Mouse (Mus musculus) limb, embryonic 13.5 days (tissue): ENCODE results near the gene Tph2. TPM values are rescaled to one million over a fixed set of nuclear protein-coding genes. Genes with fewer than 3 reads are reported as not detected.

ENCODE experiments used
- ATAC-seq: fragments of 200-750 bp; cut with Nextera tagmentation; 2 replicates; pipeline ENCODE4 v1.8.0; 2017; ENCODE audit warnings: low read depth, moderate number of reproducible peaks, moderate TSS enrichment; ENCODE audit not compliant: low FRiP score
- H3K27ac ChIP-seq: fragments of 300-500 bp; sonication (generic); 2 replicates; pipeline ENCODE4 v1.5.1; 2015; ENCODE audit warnings: inconsistent platforms, mild to moderate bottlenecking, moderate library complexity
- H3K27me3 ChIP-seq: fragments of 300-500 bp; sonication (generic); 2 replicates; pipeline ENCODE4 v1.6.1; 2015; ENCODE audit warnings: mild to moderate bottlenecking, inconsistent platforms
- H3K36me3 ChIP-seq: fragments of 300-500 bp; sonication (generic); 2 replicates; pipeline ENCODE4 v1.6.1; 2015; ENCODE audit warnings: inconsistent platforms, mild to moderate bottlenecking, moderate library complexity
- H3K4me1 ChIP-seq: fragments of 300-500 bp; sonication (generic); 2 replicates; pipeline ENCODE4 v1.6.1; 2015; ENCODE audit warnings: inconsistent platforms
- H3K4me2 ChIP-seq: fragments of 300-500 bp; sonication (generic); replicated peaks from 2 replicates; pipeline ENCODE4 v1.6.1; 2015; ENCODE audit warnings: inconsistent platforms, mild to moderate bottlenecking, moderate library complexity
- H3K4me3 ChIP-seq: fragments of 300-500 bp; sonication (generic); 2 replicates; pipeline ENCODE4 v1.5.1; 2015; ENCODE audit warnings: moderate library complexity, mild to moderate bottlenecking, inconsistent platforms
- H3K9ac ChIP-seq: fragments of 300-500 bp; sonication (generic); 2 replicates; pipeline ENCODE4 v1.6.1; 2015; ENCODE audit warnings: mild to moderate bottlenecking, inconsistent platforms
- H3K9me3 ChIP-seq: fragments of 300-500 bp; sonication (generic); 2 replicates; pipeline ENCODE4 v1.6.1; 2016; ENCODE audit warnings: inconsistent platforms
- WGBS: fragments of 180-500 bp; shearing (Covaris S2); methylation state at CpG from one replicate; pipeline ENCODE4 v1.1.7; 2015; 5-methylcytosine and 5-hydroxymethylcytosine counted together
- polyA plus RNA-seq: library from polyadenylated mRNA; unstranded; fragments of >200 nt; fragmentation: Nextera tagmentation; extraction: Ambion mirVana; gene quantifications from 2 replicates; pipeline ENCODE4 v1.2.1, GENCODE M21; 2015

Gene Tph2
- polyA plus RNA-seq, 1 experiment from 2014 or later, result 0.06 TPM

DNA sequence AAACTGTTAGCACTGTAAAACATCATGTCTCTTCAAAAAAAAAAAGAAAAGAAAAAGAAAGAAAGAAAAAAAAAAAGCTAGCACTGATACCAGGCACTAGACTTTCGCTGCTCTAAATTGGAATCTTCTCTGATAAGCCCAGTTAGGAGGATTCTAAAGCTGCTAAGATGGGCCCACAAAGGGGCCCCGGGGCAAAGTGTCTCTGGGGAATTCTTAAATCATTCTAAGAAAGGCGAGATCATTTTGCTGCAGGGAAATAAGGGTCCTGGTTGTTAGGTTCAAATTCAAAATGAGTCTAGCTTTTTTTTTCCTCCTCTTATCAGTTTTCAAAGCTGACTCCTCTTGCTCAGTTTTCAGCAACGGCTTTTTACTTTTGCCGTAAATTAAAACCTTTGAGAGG, 59.3 kb downstream of the Tph2 start:
- Histone ChIP-seq H3K27ac (no peak overlapping the region), H3K9ac (no peak overlapping the region), H3K36me3 (no peaks in the 10 kb centered on the region), H3K4me2 (no peak overlapping the region), H3K27me3 (no peaks in the 10 kb centered on the region), H3K4me1 (peaks cover 4% of the 10 kb centered on the region; the same call in 1 of the 2 replicates), H3K4me3 (no peak overlapping the region), H3K9me3 (no peaks in the 10 kb centered on the region)
- ATAC-seq, result no peak
- WGBS, result 47% methylated on average over 5 of the region's 5 CpGs

DNA sequence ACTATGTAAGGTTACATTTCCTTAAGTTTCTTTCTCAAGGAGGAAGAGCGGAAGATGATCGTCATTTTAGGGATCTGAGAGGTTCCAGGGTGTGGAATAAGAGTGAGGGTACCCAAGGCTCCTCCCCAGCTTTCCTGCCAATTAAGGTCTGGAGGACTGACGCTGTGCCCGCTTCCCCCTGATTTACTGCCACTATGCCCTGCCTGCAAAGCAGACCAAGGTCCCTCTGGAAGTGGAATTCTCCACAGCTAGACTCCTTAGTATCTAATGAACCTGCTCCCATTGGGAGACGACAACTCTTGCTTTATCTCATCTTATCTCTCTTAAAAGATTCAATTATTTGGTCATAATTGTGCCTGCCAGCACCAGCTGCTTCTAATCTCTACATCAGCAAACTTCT, 59.8 kb downstream of the Tph2 start:
- H3K4me3 ChIP-seq, result no peak overlapping the region
- no peaks in the 10 kb centered on the region for H3K9me3 ChIP-seq
- no peaks in the 10 kb centered on the region for H3K27me3 ChIP-seq
- ATAC-seq, result no peak
- H3K4me2 ChIP-seq, result no peak overlapping the region
- H3K36me3 ChIP-seq, result no peaks in the 10 kb centered on the region
- no peak overlapping the region for H3K27ac ChIP-seq
- peaks cover 4% of the 10 kb centered on the region; the same call in 1 of the 2 replicates for H3K4me1 ChIP-seq
- 62% methylated on average over 5 of the region's 5 CpGs for WGBS
- no peak overlapping the region for H3K9ac ChIP-seq

DNA sequence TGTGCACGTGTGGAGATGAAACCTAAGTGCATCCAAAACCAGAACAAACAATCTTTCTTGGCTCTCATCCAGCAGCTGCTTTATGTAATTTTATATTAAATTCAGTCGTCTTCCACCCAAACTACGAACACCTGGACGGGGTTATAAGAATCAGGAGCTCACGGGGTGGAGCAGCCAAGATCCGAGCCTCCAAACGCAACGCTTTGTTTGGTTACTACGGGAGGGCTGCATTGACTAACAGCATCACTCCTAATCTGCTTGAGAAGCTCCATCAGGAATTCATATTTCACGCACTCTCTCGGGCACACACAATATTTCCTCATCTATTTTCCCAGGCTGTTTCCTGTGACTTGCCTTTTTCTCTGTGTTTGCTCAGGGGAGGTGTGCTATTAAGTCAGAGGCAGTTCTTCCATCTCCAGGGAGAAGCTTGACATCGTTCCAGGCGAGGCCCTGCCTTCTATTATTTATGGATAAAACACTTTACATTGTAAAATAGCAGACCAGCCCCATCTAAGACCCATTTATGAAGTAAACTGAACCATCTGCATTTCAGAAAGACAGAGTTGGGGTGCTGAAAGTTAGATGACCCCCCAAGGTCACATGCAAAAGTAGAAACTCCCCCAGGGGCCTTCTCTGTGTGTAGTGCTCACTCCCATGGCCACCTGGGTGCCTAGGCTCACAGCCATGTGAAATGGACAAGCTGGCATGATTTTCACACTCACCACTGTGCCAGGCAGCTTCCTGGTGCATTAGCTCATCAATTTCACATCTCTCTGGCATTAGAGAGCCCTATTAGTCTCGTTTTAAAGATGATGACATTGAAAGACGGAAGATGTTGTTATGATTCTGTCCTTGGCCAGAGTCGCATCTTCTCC, 76.9 kb downstream of the Tph2 start:
- no peak overlapping the region for H3K9ac ChIP-seq
- H3K27me3 ChIP-seq, result no peaks in the 10 kb centered on the region
- peak; percentile 68 for ATAC-seq
- peaks cover 6% of the 10 kb centered on the region; the same call in 1 of the 2 replicates for H3K4me1 ChIP-seq
- H3K9me3 ChIP-seq, result no peaks in the 10 kb centered on the region
- no peak overlapping the region for H3K4me2 ChIP-seq
- no peak overlapping the region for H3K27ac ChIP-seq
- no peaks in the 10 kb centered on the region for H3K36me3 ChIP-seq
- no peak overlapping the region for H3K4me3 ChIP-seq
- WGBS, result 67% methylated on average over 16 of the region's 16 CpGs

DNA sequence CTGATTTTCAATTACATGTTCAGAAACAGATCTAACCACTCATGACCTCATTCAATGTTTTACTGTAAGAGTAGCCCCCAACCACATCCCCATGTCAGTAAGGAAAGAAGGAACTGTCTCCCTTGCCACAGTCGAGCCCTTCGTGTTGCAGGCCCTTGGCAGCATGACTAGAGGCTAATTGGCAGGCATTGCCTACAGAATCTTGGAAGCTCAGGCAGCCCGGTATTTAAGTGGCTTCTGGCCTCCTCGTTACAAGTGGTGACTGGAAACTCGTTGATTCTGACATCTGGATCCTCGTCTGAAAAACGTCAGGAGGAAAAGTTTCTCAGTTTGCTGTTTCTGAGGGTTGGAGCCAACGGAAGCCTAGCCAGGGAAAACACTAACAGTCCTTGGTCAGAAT, 80.6 kb downstream of the Tph2 start:
- H3K27ac ChIP-seq, result no peak overlapping the region
- ATAC-seq, result no peak
- H3K9me3 ChIP-seq, result no peaks in the 10 kb centered on the region
- 36% methylated on average over 8 of the region's 8 CpGs for WGBS
- no peak overlapping the region for H3K9ac ChIP-seq
- no peak overlapping the region for H3K4me2 ChIP-seq
- H3K4me3 ChIP-seq, result no peak overlapping the region
- H3K27me3 ChIP-seq, result no peaks in the 10 kb centered on the region
- peaks cover 6% of the 10 kb centered on the region; the same call in 1 of the 2 replicates for H3K4me1 ChIP-seq
- H3K36me3 ChIP-seq, result no peaks in the 10 kb centered on the region

DNA sequence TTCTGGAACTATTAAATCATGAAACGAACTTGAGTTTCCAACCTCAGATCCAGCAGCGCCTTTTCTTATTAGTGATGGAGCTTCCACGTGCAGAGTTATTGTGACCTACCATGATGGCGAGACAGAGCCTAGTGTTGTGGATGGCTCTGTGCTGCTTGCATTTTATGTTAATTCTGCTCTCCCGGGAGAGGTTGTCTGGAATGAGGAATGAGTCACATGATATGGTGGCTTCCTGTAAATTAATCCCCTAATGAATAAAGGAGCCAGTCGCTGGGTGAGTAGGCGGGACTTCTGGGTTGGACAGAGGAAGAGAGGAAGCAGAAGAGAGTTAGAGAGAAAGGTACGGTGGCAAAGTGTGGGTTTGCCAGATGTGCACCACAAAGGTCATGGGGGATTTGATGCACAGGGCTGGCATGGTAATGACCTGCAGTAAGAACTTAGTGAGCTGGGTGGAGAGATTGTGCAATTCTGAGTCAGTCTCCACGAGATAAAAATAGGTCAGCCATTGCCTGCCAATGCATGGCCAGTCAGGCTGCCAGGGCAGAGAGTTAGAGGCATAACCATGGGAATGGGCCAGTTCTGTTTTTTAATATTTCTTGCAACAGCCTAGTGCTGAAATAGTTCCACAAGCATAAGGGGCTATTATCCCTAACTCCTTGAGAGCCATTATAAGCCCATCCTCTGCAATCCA, 84.8 kb downstream of the Tph2 start:
- no peaks in the 10 kb centered on the region for H3K4me1 ChIP-seq
- no peaks in the 10 kb centered on the region for H3K36me3 ChIP-seq
- no peak overlapping the region for H3K4me3 ChIP-seq
- H3K9me3 ChIP-seq, result no peaks in the 10 kb centered on the region
- H3K27ac ChIP-seq, result no peak overlapping the region
- H3K9ac ChIP-seq, result no peak overlapping the region
- no peak for ATAC-seq
- H3K27me3 ChIP-seq, result no peaks in the 10 kb centered on the region
- WGBS, result 75% methylated on average over 9 of the region's 9 CpGs
- no peak overlapping the region for H3K4me2 ChIP-seq

DNA sequence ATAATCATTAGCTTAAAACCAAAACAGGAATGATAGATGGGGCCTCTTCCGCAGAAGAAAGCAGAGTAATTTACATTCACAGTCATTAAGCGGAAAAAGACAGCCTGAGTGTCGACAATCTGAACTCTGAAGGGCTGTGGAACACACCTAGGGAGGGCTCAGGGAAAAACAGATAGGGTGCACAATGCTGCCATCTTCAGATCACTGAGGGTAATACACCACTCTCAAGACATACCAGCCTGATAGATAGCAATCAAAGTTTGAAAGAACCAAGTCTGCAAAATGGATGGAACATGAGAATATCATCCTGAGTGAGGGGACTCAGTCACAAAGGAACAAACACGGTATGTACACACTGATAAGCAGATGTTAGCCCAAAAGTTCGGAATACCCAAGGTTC, 87.7 kb downstream of the Tph2 start:
- H3K9me3 ChIP-seq, result no peaks in the 10 kb centered on the region; the same call in 1 of the 2 replicates
- no peak overlapping the region for H3K9ac ChIP-seq
- no peak overlapping the region for H3K27ac ChIP-seq
- 12% methylated on average over 5 of the region's 5 CpGs for WGBS
- H3K36me3 ChIP-seq, result no peaks in the 10 kb centered on the region
- H3K4me1 ChIP-seq, result no peaks in the 10 kb centered on the region
- peak; percentile 46; the same call in 1 of the 2 replicates for ATAC-seq
- no peak overlapping the region for H3K4me3 ChIP-seq
- H3K27me3 ChIP-seq, result no peaks in the 10 kb centered on the region
- no peak overlapping the region for H3K4me2 ChIP-seq

DNA sequence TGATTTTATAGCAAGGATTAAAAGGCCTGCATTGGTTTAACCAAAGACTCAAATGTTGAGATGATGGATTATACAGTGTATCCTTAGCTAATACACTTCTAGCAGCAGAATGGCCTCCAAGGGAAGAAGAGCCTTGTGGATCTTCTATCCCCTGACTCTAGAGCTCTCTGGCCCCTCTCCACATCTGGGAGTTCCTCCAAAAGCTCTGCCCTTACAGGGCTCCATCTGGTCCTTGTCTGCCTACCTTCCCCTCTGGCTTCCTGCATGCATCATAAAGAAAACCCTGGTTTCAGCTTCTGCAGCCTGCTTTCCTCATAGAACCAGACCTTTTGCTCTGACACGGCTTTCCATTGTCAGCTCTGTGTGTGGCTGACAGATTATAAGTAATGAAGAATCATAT, 88.6 kb downstream of the Tph2 start:
- Histone ChIP-seq H3K27me3 (no peaks in the 10 kb centered on the region), H3K36me3 (no peaks in the 10 kb centered on the region), H3K4me1 (no peaks in the 10 kb centered on the region), H3K27ac (no peak overlapping the region), H3K9ac (no peak overlapping the region), H3K4me3 (no peak overlapping the region), H3K9me3 (no peaks in the 10 kb centered on the region; the same call in 1 of the 2 replicates), H3K4me2 (no peak overlapping the region)
- 69% methylated on average over 1 of the region's 1 CpGs for WGBS
- no peak for ATAC-seq

DNA sequence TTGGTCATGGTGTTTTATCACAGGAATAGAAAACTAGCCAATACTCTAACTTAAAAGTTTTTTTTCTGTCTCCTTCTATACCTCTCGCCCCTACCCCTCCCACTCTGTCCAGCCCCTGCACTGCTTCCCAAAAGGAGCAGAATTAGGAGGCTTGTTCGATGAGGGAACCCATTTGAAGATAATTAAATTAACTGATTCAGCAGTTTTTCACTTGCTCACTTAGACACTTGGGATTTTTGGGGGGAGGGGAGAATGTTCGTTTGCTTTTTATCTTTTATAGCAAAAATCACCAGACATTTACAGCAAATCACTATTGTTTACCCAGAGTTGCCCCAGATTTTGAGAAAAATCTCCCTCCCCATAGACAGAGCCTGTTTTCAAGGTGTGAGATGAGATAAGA, 106.6 kb downstream of the Tph2 start:
- H3K27ac ChIP-seq, result no peak overlapping the region
- no peak overlapping the region for H3K9ac ChIP-seq
- ATAC-seq, result no peak
- no peaks in the 10 kb centered on the region for H3K27me3 ChIP-seq
- no peak overlapping the region for H3K4me3 ChIP-seq
- no peaks in the 10 kb centered on the region for H3K36me3 ChIP-seq
- no peaks in the 10 kb centered on the region for H3K9me3 ChIP-seq
- no peaks in the 10 kb centered on the region for H3K4me1 ChIP-seq
- 62% methylated on average over 3 of the region's 3 CpGs for WGBS
- H3K4me2 ChIP-seq, result no peak overlapping the region

DNA sequence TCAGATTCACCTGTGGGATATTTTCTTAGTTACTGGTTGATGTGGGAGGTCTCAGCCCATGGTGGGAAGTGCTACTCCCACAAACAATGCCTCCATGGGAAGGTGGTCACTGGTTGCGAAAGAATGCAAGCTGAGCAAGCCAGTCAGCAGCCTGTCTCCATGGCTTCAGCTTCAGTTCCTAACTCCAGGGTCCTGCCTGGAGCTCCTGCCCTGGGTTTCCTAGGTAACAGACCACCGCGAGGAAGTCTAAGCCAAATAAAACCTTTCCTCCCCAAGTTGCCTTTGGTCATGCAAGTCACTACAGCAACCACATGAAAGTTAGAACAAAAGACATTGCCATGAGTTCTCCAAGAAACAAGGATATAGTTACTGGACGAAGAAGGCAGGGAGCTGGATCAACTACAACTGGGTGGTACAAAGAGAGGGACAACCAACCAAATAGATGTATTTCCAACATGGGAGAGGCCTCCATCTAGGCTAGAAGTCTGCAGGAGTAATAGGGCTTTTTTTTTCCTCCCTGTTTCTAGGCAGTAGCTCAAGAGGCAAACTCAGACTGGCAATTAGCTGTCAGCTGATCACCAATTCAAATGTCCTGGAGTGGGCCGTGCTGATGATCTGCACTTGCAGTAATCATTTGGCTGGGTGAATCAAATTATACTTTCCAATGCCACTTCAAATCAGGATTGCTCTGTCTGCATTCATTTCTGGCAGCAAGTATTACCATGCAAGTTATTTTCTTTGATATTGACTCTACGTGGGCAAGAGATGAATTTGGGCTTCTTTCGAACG, 115.5 kb downstream of the Tph2 start:
- 88% methylated on average over 8 of the region's 8 CpGs for WGBS
- Histone ChIP-seq H3K4me3 (no peak overlapping the region), H3K36me3 (no peaks in the 10 kb centered on the region), H3K27me3 (no peaks in the 10 kb centered on the region), H3K9ac (no peak overlapping the region), H3K4me1 (no peaks in the 10 kb centered on the region), H3K4me2 (no peak overlapping the region), H3K9me3 (peaks cover 5% of the 10 kb centered on the region; the same call in 1 of the 2 replicates), H3K27ac (no peak overlapping the region)
- ATAC-seq, result no peak

DNA sequence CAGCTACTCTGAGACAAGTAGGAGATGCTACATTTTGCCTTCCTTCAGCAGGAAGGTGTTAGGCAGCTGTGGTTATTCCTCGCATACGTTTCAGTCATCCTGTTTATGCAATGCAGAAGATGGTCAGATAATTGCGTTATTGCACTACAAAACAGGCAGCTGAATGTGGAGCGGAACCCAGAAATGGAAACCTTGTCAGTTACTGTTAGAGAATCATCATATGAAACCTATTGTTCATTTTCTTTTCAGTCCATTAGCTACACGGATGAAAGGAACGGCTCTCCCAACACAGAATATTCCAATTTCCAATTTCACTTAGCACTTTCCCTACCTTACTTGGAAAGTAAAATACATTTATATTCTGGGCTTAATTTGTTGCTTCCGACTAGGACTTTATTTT, 120.9 kb downstream of the Tph2 start:
- Histone ChIP-seq H3K9me3 (peaks cover 5% of the 10 kb centered on the region; the same call in 1 of the 2 replicates), H3K4me2 (no peak overlapping the region), H3K27me3 (no peaks in the 10 kb centered on the region), H3K4me1 (peaks cover 6% of the 10 kb centered on the region; the same call in 1 of the 2 replicates), H3K27ac (no peak overlapping the region), H3K9ac (no peak overlapping the region), H3K36me3 (no peaks in the 10 kb centered on the region), H3K4me3 (no peak overlapping the region)
- no peak for ATAC-seq
- 88% methylated on average over 7 of the region's 7 CpGs for WGBS

DNA sequence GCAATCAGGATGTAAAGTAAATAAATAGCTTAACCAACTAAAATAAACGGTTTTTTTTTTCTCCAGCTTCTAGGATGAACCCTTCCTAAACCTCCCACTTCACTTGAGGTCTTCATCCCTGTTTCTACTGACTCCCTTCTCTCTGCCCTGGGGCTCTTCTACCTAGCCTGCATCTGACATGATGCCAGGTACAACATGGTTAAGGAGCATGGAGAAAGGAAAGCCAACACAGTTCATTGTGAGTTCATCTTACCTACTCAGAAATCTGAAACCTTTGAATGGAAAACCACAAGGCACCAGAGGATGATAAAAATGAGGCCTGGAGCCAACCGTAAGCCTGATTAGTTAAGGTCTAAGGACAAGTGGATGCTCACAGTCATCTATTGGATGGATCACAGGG, 123.3 kb downstream of the Tph2 start:
- 53% methylated on average over 2 of the region's 2 CpGs for WGBS
- peaks cover 5% of the 10 kb centered on the region; the same call in 1 of the 2 replicates for H3K9me3 ChIP-seq
- H3K27me3 ChIP-seq, result no peaks in the 10 kb centered on the region
- H3K36me3 ChIP-seq, result no peaks in the 10 kb centered on the region
- peaks cover 6% of the 10 kb centered on the region; the same call in 1 of the 2 replicates for H3K4me1 ChIP-seq
- no peak overlapping the region for H3K4me3 ChIP-seq
- no peak overlapping the region for H3K9ac ChIP-seq
- ATAC-seq, result peak; percentile 60
- no peak overlapping the region for H3K27ac ChIP-seq
- no peak overlapping the region for H3K4me2 ChIP-seq

DNA sequence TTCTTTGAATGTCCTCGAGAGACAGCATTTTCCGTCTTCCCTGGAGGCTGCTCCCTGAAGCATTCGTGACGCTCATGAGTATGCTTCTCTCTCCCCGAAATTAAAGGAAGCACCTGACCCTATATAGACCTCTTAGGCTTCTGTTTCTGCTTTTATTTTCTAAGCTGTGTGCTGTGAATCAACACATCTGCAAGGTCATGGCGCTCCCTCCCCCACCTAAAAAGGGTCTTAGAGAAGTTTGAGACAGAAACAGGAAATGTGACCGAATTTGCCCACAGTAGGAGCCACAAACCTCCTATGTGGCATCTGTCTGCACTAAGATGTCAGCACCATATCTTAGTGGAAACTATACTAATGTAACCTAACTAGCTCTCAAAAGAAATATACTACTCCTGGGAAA, 124.1 kb downstream of the Tph2 start:
- H3K27ac ChIP-seq, result no peak overlapping the region
- H3K9ac ChIP-seq, result no peak overlapping the region
- 77% methylated on average over 7 of the region's 7 CpGs for WGBS
- no peak overlapping the region for H3K4me2 ChIP-seq
- H3K4me1 ChIP-seq, result peaks cover 6% of the 10 kb centered on the region; the same call in 1 of the 2 replicates
- H3K27me3 ChIP-seq, result no peaks in the 10 kb centered on the region
- no peaks in the 10 kb centered on the region for H3K36me3 ChIP-seq
- H3K9me3 ChIP-seq, result peaks cover 5% of the 10 kb centered on the region; the same call in 1 of the 2 replicates
- no peak overlapping the region for H3K4me3 ChIP-seq
- ATAC-seq, result no peak
